Mouse (Mus musculus): ENCODE data around the gene Nrxn1. TPM values are rescaled to one million over a fixed set of nuclear protein-coding genes. Genes with fewer than 3 reads are reported as not detected.

The Nrxn1 gene
- polyA plus RNA-seq, 1 experiment from 2014 or later, result 13.7 TPM

- ATAC-seq (replicated peaks; ENCODE audit: low FRiP score) (peak; percentile 72), DNase-seq (ENCODE audit: low spot score) (peak; percentile 61)
- WGBS, result 70% methylated on average over 8 of the region's 8 CpGs
- no peaks in the 10 kb centered on the region for H3K9me3 ChIP-seq (ENCODE audit: control insufficient read depth, low read length)
- no peaks in the 10 kb centered on the region for H3K36me3 ChIP-seq (ENCODE audit: control insufficient read depth, insufficient read depth, low read length)
- H3K4me1 ChIP-seq (replicated peaks; ENCODE audit: control insufficient read depth, insufficient read depth, low read length), result no peaks in the 10 kb centered on the region
- H3K4me2 ChIP-seq (ENCODE audit: low read depth, low read length, severe bottlenecking), result no peak overlapping the region
- H3K9ac ChIP-seq (ENCODE audit: low read length), result no peak overlapping the region
- no peak overlapping the region for H3K4me3 ChIP-seq (ENCODE audit: low read depth, low read length)
- H3K27me3 ChIP-seq (ENCODE audit: control insufficient read depth, insufficient read depth, low read length), result no peaks in the 10 kb centered on the region
- no peak overlapping the region for H3K27ac ChIP-seq (ENCODE audit: low read depth, low read length)
Observed at GRCm38 (mm10) chr17:90809197-90810163, 283.4 kb downstream of the Nrxn1 start.

GRCm38 (mm10) chr17:90808256-90808655 is 284.6 kb downstream of the Nrxn1 start:
- Histone ChIP-seq H3K9ac (ENCODE audit: low read length) (no peak overlapping the region), H3K9me3 (ENCODE audit: control insufficient read depth, low read length) (no peaks in the 10 kb centered on the region), H3K4me2 (ENCODE audit: low read depth, low read length, severe bottlenecking) (no peak overlapping the region), H3K27me3 (ENCODE audit: control insufficient read depth, insufficient read depth, low read length) (no peaks in the 10 kb centered on the region), H3K36me3 (ENCODE audit: control insufficient read depth, insufficient read depth, low read length) (no peaks in the 10 kb centered on the region), H3K4me3 (ENCODE audit: low read depth, low read length) (no peak overlapping the region), H3K4me1 (replicated peaks; ENCODE audit: control insufficient read depth, insufficient read depth, low read length) (no peaks in the 10 kb centered on the region), H3K27ac (ENCODE audit: low read depth, low read length) (no peak overlapping the region)
- ATAC-seq (replicated peaks; ENCODE audit: low FRiP score) (no peak), DNase-seq (ENCODE audit: low spot score) (no peak)
- 72% methylated on average over 2 of the region's 2 CpGs for WGBS

- H3K4me2 ChIP-seq (ENCODE audit: low read depth, low read length, severe bottlenecking), result no peak overlapping the region
- no peaks in the 10 kb centered on the region for H3K9me3 ChIP-seq (ENCODE audit: control insufficient read depth, low read length)
- H3K27ac ChIP-seq (ENCODE audit: low read depth, low read length), result no peak overlapping the region
- ATAC-seq (replicated peaks; ENCODE audit: low FRiP score) (no peak), DNase-seq (ENCODE audit: low spot score) (no peak)
- H3K36me3 ChIP-seq (ENCODE audit: control insufficient read depth, insufficient read depth, low read length), result no peaks in the 10 kb centered on the region
- no peaks in the 10 kb centered on the region for H3K4me1 ChIP-seq (replicated peaks; ENCODE audit: control insufficient read depth, insufficient read depth, low read length)
- H3K4me3 ChIP-seq (ENCODE audit: low read depth, low read length), result no peak overlapping the region
- H3K9ac ChIP-seq (ENCODE audit: low read length), result no peak overlapping the region
- no peaks in the 10 kb centered on the region for H3K27me3 ChIP-seq (ENCODE audit: control insufficient read depth, insufficient read depth, low read length)
Observed at GRCm38 (mm10) chr17:90807199-90807598, 285.7 kb downstream of the Nrxn1 start.

- no peak for ATAC-seq (replicated peaks; ENCODE audit: low FRiP score)
Observed at GRCm38 (mm10) chr17:90798689-90799088, 294.2 kb downstream of the Nrxn1 start.

GRCm38 (mm10) chr17:90797659-90798288 is 295.1 kb downstream of the Nrxn1 start:
- H3K9me3 ChIP-seq (ENCODE audit: control insufficient read depth, low read length), result no peaks in the 10 kb centered on the region
- WGBS, result 97% methylated on average over 2 of the region's 2 CpGs
- no peak overlapping the region for H3K9ac ChIP-seq (ENCODE audit: low read length)
- H3K4me3 ChIP-seq (ENCODE audit: low read depth, low read length), result no peak overlapping the region
- H3K27ac ChIP-seq (ENCODE audit: low read depth, low read length), result no peak overlapping the region
- H3K4me1 ChIP-seq (replicated peaks; ENCODE audit: control insufficient read depth, insufficient read depth, low read length), result no peaks in the 10 kb centered on the region
- ATAC-seq (replicated peaks; ENCODE audit: low FRiP score) (no peak), DNase-seq (ENCODE audit: low spot score) (no peak)
- H3K4me2 ChIP-seq (ENCODE audit: low read depth, low read length, severe bottlenecking), result no peak overlapping the region
- no peaks in the 10 kb centered on the region for H3K27me3 ChIP-seq (ENCODE audit: control insufficient read depth, insufficient read depth, low read length)
- no peaks in the 10 kb centered on the region for H3K36me3 ChIP-seq (ENCODE audit: control insufficient read depth, insufficient read depth, low read length)

More at GRCm38 (mm10) chr17:90798689-90799088, 294.2 kb downstream of the Nrxn1 start:
- DNase-seq (ENCODE audit: low spot score), result no peak
- Histone ChIP-seq H3K9me3 (ENCODE audit: control insufficient read depth, low read length) (no peaks in the 10 kb centered on the region), H3K4me1 (replicated peaks; ENCODE audit: control insufficient read depth, insufficient read depth, low read length) (no peaks in the 10 kb centered on the region), H3K36me3 (ENCODE audit: control insufficient read depth, insufficient read depth, low read length) (no peaks in the 10 kb centered on the region), H3K4me2 (ENCODE audit: low read depth, low read length, severe bottlenecking) (no peak overlapping the region), H3K4me3 (ENCODE audit: low read depth, low read length) (no peak overlapping the region), H3K27me3 (ENCODE audit: control insufficient read depth, insufficient read depth, low read length) (no peaks in the 10 kb centered on the region), H3K27ac (ENCODE audit: low read depth, low read length) (no peak overlapping the region), H3K9ac (ENCODE audit: low read length) (no peak overlapping the region)
- WGBS, result 81% methylated on average over 2 of the region's 2 CpGs

- Histone ChIP-seq H3K9me3 (ENCODE audit: control insufficient read depth, low read length) (no peaks in the 10 kb centered on the region), H3K36me3 (ENCODE audit: control insufficient read depth, insufficient read depth, low read length) (no peaks in the 10 kb centered on the region), H3K4me2 (ENCODE audit: low read depth, low read length, severe bottlenecking) (no peak overlapping the region), H3K9ac (ENCODE audit: low read length) (no peak overlapping the region), H3K27me3 (ENCODE audit: control insufficient read depth, insufficient read depth, low read length) (no peaks in the 10 kb centered on the region), H3K4me1 (replicated peaks; ENCODE audit: control insufficient read depth, insufficient read depth, low read length) (no peaks in the 10 kb centered on the region), H3K27ac (ENCODE audit: low read depth, low read length) (no peak overlapping the region), H3K4me3 (ENCODE audit: low read depth, low read length) (no peak overlapping the region)
- 66% methylated on average over 2 of the region's 2 CpGs for WGBS
- no peak for DNase-seq (ENCODE audit: low spot score)
- ATAC-seq (replicated peaks; ENCODE audit: low FRiP score), result no peak
Observed at GRCm38 (mm10) chr17:90796974-90797373, 295.9 kb downstream of the Nrxn1 start.

- no peak for DNase-seq (ENCODE audit: low spot score)
Observed at GRCm38 (mm10) chr17:90788491-90789127, 304.3 kb downstream of the Nrxn1 start.

GRCm38 (mm10) chr17:90788040-90788439 is 304.8 kb downstream of the Nrxn1 start:
- DNase-seq (ENCODE audit: low spot score) (no peak), ATAC-seq (replicated peaks; ENCODE audit: low FRiP score) (no peak)
- no peak overlapping the region for H3K27ac ChIP-seq (ENCODE audit: low read depth, low read length)
- no peaks in the 10 kb centered on the region for H3K27me3 ChIP-seq (ENCODE audit: control insufficient read depth, insufficient read depth, low read length)
- H3K4me1 ChIP-seq (replicated peaks; ENCODE audit: control insufficient read depth, insufficient read depth, low read length), result no peaks in the 10 kb centered on the region
- H3K9ac ChIP-seq (ENCODE audit: low read length), result no peak overlapping the region
- 43% methylated on average over 1 of the region's 1 CpGs for WGBS
- H3K36me3 ChIP-seq (ENCODE audit: control insufficient read depth, insufficient read depth, low read length), result no peaks in the 10 kb centered on the region
- H3K9me3 ChIP-seq (ENCODE audit: control insufficient read depth, low read length), result no peaks in the 10 kb centered on the region
- no peak overlapping the region for H3K4me3 ChIP-seq (ENCODE audit: low read depth, low read length)
- no peak overlapping the region for H3K4me2 ChIP-seq (ENCODE audit: low read depth, low read length, severe bottlenecking)

More at GRCm38 (mm10) chr17:90788491-90789127, 304.3 kb downstream of the Nrxn1 start:
- 84% methylated on average over 3 of the region's 3 CpGs for WGBS
- Histone ChIP-seq H3K4me3 (ENCODE audit: low read depth, low read length) (no peak overlapping the region), H3K36me3 (ENCODE audit: control insufficient read depth, insufficient read depth, low read length) (no peaks in the 10 kb centered on the region), H3K4me1 (replicated peaks; ENCODE audit: control insufficient read depth, insufficient read depth, low read length) (no peaks in the 10 kb centered on the region), H3K27me3 (ENCODE audit: control insufficient read depth, insufficient read depth, low read length) (no peaks in the 10 kb centered on the region), H3K27ac (ENCODE audit: low read depth, low read length) (no peak overlapping the region), H3K9me3 (ENCODE audit: control insufficient read depth, low read length) (no peaks in the 10 kb centered on the region), H3K4me2 (ENCODE audit: low read depth, low read length, severe bottlenecking) (no peak overlapping the region), H3K9ac (ENCODE audit: low read length) (no peak overlapping the region)
- ATAC-seq (replicated peaks; ENCODE audit: low FRiP score), result no peak

Measured in forebrain, embryonic 11.5 days (tissue).